ENCODE assay signal across 13 mouse cellular contexts in the genomic region with DNA sequence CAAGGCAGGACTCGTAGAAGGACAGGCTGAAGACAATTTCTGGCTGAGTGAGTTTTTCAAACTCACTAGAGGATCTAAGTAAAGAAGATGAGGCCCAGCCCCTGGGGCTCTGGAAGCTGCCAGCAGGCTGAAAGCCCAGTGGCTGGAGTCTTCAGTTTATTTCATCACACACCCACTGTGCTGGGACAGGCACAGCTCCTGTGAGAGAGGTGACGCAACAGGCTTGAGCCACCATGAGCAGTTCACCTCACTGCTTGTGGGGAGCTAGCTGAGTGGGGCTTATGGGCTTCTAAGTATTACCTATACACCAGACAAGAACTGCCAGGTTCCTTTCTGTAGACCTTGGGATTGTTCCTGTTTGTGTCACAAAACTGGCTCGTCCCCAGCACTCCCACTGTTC. TPM values are rescaled to one million over a fixed set of nuclear protein-coding genes. Genes with fewer than 3 reads are reported as not detected.
A peak's percentile ranks its signal among the peaks of the same experiment; 100 is the strongest.
DNase-seq lines count a peak whose midpoint lies in the region; ATAC-seq and TF ChIP-seq lines count a peak whose summit lies in the region.
"Had no signal": no experiment of that assay in that cellular context is flagged by ENCODE, and none has a peak within 500 bp of the region (broad histone marks: within the 10 kb centered on the region; RNA-seq: fewer than 3 reads in every experiment).

No protein-coding gene starts in this region.

- no peak overlapping the region for H3K9ac ChIP-seq in heart, embryonic 12.5 days
- no peak overlapping the region for H3K9ac ChIP-seq in hindbrain, postnatal 0 days (replicated peaks; ENCODE audit: low read length)
- H3K9ac ChIP-seq: hindbrain, embryonic 13.5 days had no signal

- ATAC-seq in heart, embryonic 12.5 days (ENCODE audit: insufficient number of reproducible peaks, low FRiP score) = no peak
- ATAC-seq in hindbrain, postnatal 0 days = no peak
- ATAC-seq: activated CD4-positive, CD25-positive, alpha-beta regulatory T cell, adult 4 months had no signal

- H3K27me3 ChIP-seq in heart, embryonic 12.5 days (replicated peaks) = no peaks in the 10 kb centered on the region
- H3K27me3 ChIP-seq in hindbrain, postnatal 0 days (ENCODE audit: insufficient read depth, low read length) = no peaks in the 10 kb centered on the region
- H3K27me3 ChIP-seq: hindbrain, embryonic 13.5 days had no signal

- 84% methylated on average over 3 of the region's 3 CpGs for WGBS in heart, embryonic 12.5 days
- WGBS in hindbrain, postnatal 0 days = 67% methylated on average over 3 of the region's 3 CpGs

- H3K27ac ChIP-seq in heart, embryonic 12.5 days (ENCODE audit: poor library complexity, severe bottlenecking) = no peak overlapping the region
- H3K27ac ChIP-seq in hindbrain, postnatal 0 days = no peak overlapping the region
- H3K27ac ChIP-seq: hindbrain, embryonic 13.5 days; macrophage had no signal

- peaks cover 32% of the 10 kb centered on the region for H3K4me1 ChIP-seq in heart, embryonic 12.5 days (replicated peaks)
- H3K4me1 ChIP-seq in hindbrain, postnatal 0 days (ENCODE audit: insufficient read depth, low read length) = no peaks in the 10 kb centered on the region

- H3K4me2 ChIP-seq in heart, embryonic 12.5 days = no peak overlapping the region
- H3K4me2 ChIP-seq in hindbrain, postnatal 0 days (ENCODE audit: low read depth, low read length) = no peak overlapping the region
- H3K4me2 ChIP-seq: hindbrain, embryonic 13.5 days had no signal

- no peaks in the 10 kb centered on the region for H3K9me3 ChIP-seq in heart, embryonic 12.5 days (replicated peaks)
- H3K9me3 ChIP-seq in hindbrain, postnatal 0 days (ENCODE audit: low read length) = no peaks in the 10 kb centered on the region
- H3K9me3 ChIP-seq: hindbrain, embryonic 13.5 days had no signal

- no peak for TF ChIP-seq CTCF in hindbrain, postnatal 0 days (IDR thresholded peaks at IDR 0.05; ENCODE audit: low read depth)

- peak; percentile 95 for DNase-seq in heart, adult 11 months
- DNase-seq in 416B (ENCODE audit: low read depth) = peak; percentile 68
- peak; percentile 50 for DNase-seq in gastrocnemius, postnatal 25 days
- DNase-seq in lung, postnatal 14 days = peak; percentile 42
- DNase-seq in layer of hippocampus, adult 9-11 months = no peak
- DNase-seq in right cerebral cortex, postnatal 14 days = no peak
- no peak for DNase-seq in hindbrain, postnatal 0 days (ENCODE audit: low spot score)
- DNase-seq: kidney, adult 8-10 months; retina, postnatal 1 day had no signal

- no peak overlapping the region for H3K4me3 ChIP-seq in heart, embryonic 12.5 days
- no peak overlapping the region for H3K4me3 ChIP-seq in hindbrain, postnatal 0 days (ENCODE audit: low read length)
- H3K4me3 ChIP-seq: hindbrain, embryonic 13.5 days had no signal

- H3K36me3 ChIP-seq in heart, embryonic 12.5 days = peaks cover 75% of the 10 kb centered on the region
- peaks cover 69% of the 10 kb centered on the region for H3K36me3 ChIP-seq in hindbrain, postnatal 0 days (ENCODE audit: insufficient read depth, low read length)

RNA-seq across cellular contexts. Expression of a gene that starts 9.7 kb away (rescaled TPM):
- polyA plus RNA-seq in heart, embryonic 12.5 days (2016; fragmentation: Nextera tagmentation; extraction: Ambion mirVana) = 12.0 and 12.1 TPM in 2 replicates
- total RNA-seq in gastrocnemius, postnatal 25 days (2021) = 1 to 10 TPM; 2.1 to 2.6 TPM
- 50.2 and 53.9 TPM in 2 replicates for total RNA-seq in hindbrain, postnatal 0 days (2014; rRNA removed)
- 27.3 and 29.9 TPM in 2 replicates for polyA plus RNA-seq in hindbrain, postnatal 0 days (2015; fragmentation: Nextera tagmentation; extraction: Ambion mirVana)

RNA-seq across cellular contexts. Expression of a gene that starts 16.8 kb away (rescaled TPM):
- 17.7 and 19.4 TPM in 2 replicates for polyA plus RNA-seq in heart, embryonic 12.5 days (2016; fragmentation: Nextera tagmentation; extraction: Ambion mirVana)
- 1 to 10 TPM; 9.1 to 9.9 TPM for total RNA-seq in gastrocnemius, postnatal 25 days (2021)
- 79.5 and 88.6 TPM in 2 replicates for total RNA-seq in hindbrain, postnatal 0 days (2014; rRNA removed)
- 44.7 and 45.6 TPM in 2 replicates for polyA plus RNA-seq in hindbrain, postnatal 0 days (2015; fragmentation: Nextera tagmentation; extraction: Ambion mirVana)

Comparison
In these comparisons a context has a peak if more than half of its experiments do, and no peak if none do; other contexts are left out.
1. DNase-seq: peak in heart, adult 11 months (single experiment), 416B (single experiment), gastrocnemius, postnatal 25 days (single experiment) and lung, postnatal 14 days (single experiment); none in layer of hippocampus, adult 9-11 months (single experiment), right cerebral cortex, postnatal 14 days (single experiment) and hindbrain, postnatal 0 days (single experiment).
2. RNA of a gene that starts 9.7 kb away (total RNA-seq): 50.2 to 53.9 TPM in hindbrain, postnatal 0 days; 2.1 to 2.6 TPM in gastrocnemius, postnatal 25 days; every median in the first group is over 10 times any median in the second.